Mouse (Mus musculus): ENCODE results near the gene G6pc. TPM values are rescaled to one million over a fixed set of nuclear protein-coding genes. Genes with fewer than 3 reads are reported as not detected.

G6pc gene
- polyA plus RNA-seq, 1 experiment from 2014 or later = not detected

Small RNAs within 50 kb of the gene (microRNA-seq; reads per million reads assigned to microRNA genes)
- gene Gm25593 = not detected
- gene Mir6929 = 1.0 reads per million

Other genes starting within 250 kb of the G6pc start
- 12.0 and 14.1 TPM in 2 replicates for gene Retreg3, start 247.7 kb upstream of the G6pc start, polyA plus RNA-seq (2015; fragmentation: Nextera tagmentation; extraction: Ambion mirVana)
- gene Tubg1, start 247.6 kb upstream of the G6pc start, polyA plus RNA-seq (2015; fragmentation: Nextera tagmentation; extraction: Ambion mirVana) = 77.2 and 83.0 TPM in 2 replicates
- 3.1 and 4.3 TPM in 2 replicates for gene Tubg2, start 211.7 kb upstream of the G6pc start, polyA plus RNA-seq (2015; fragmentation: Nextera tagmentation; extraction: Ambion mirVana)
- gene Cntnap1, start 197.0 kb upstream of the G6pc start, polyA plus RNA-seq (2015; fragmentation: Nextera tagmentation; extraction: Ambion mirVana) = 0.52 and 0.55 TPM in 2 replicates
- 7.6 and 8.5 TPM in 2 replicates for gene Plekhh3, start 196.2 kb upstream of the G6pc start, polyA plus RNA-seq (2015; fragmentation: Nextera tagmentation; extraction: Ambion mirVana)
- 0.19 and 0.33 TPM in 2 replicates for gene Ccr10, start 192.1 kb upstream of the G6pc start, polyA plus RNA-seq (2015; fragmentation: Nextera tagmentation; extraction: Ambion mirVana)
- gene Ezh1, start 141.1 kb upstream of the G6pc start, polyA plus RNA-seq (2015; fragmentation: Nextera tagmentation; extraction: Ambion mirVana) = 11.6 and 11.7 TPM in 2 replicates
- gene Ramp2, start 121.5 kb upstream of the G6pc start, polyA plus RNA-seq (2015; fragmentation: Nextera tagmentation; extraction: Ambion mirVana) = 210 and 234 TPM in 2 replicates
- 98.8 and 111 TPM in 2 replicates for gene Vps25, start 113.9 kb upstream of the G6pc start, polyA plus RNA-seq (2015; fragmentation: Nextera tagmentation; extraction: Ambion mirVana)
- 7.6 and 8.0 TPM in 2 replicates for gene Wnk4, start 107.0 kb upstream of the G6pc start, polyA plus RNA-seq (2015; fragmentation: Nextera tagmentation; extraction: Ambion mirVana)
- 0.48 and 0.65 TPM in 2 replicates for gene Cntd1, start 88.5 kb upstream of the G6pc start, polyA plus RNA-seq (2015; fragmentation: Nextera tagmentation; extraction: Ambion mirVana)
- 165 and 171 TPM in 2 replicates for gene Coa3, start 88.4 kb upstream of the G6pc start, polyA plus RNA-seq (2015; fragmentation: Nextera tagmentation; extraction: Ambion mirVana)
- 128 and 130 TPM in 2 replicates for gene Becn1, start 65.3 kb upstream of the G6pc start, polyA plus RNA-seq (2015; fragmentation: Nextera tagmentation; extraction: Ambion mirVana)
- gene Psme3, start 51.3 kb upstream of the G6pc start, polyA plus RNA-seq (2015; fragmentation: Nextera tagmentation; extraction: Ambion mirVana) = 99.0 and 105 TPM in 2 replicates
- gene Aoc2, start 42.5 kb upstream of the G6pc start, polyA plus RNA-seq (2015; fragmentation: Nextera tagmentation; extraction: Ambion mirVana) = 0.70 and 0.75 TPM in 2 replicates
- gene Aoc3, start 37.0 kb upstream of the G6pc start, polyA plus RNA-seq (2015; fragmentation: Nextera tagmentation; extraction: Ambion mirVana) = 0.28 and 0.32 TPM in 2 replicates
- gene Aarsd1, start 50.1 kb downstream of the G6pc start, polyA plus RNA-seq (2015; fragmentation: Nextera tagmentation; extraction: Ambion mirVana) = 35.4 and 45.9 TPM in 2 replicates
- gene Gm27029, start 57.2 kb downstream of the G6pc start, polyA plus RNA-seq (2015; fragmentation: Nextera tagmentation; extraction: Ambion mirVana) = 14.7 and 18.3 TPM in 2 replicates
- gene Rundc1, start 57.5 kb downstream of the G6pc start, polyA plus RNA-seq (2015; fragmentation: Nextera tagmentation; extraction: Ambion mirVana) = 13.1 and 14.3 TPM in 2 replicates
- 71.6 and 75.1 TPM in 2 replicates for gene Ptges3l, start 57.8 kb downstream of the G6pc start, polyA plus RNA-seq (2015; fragmentation: Nextera tagmentation; extraction: Ambion mirVana)
- gene Rpl27, start 74.7 kb downstream of the G6pc start, polyA plus RNA-seq (2015; fragmentation: Nextera tagmentation; extraction: Ambion mirVana) = 222 and 239 TPM in 2 replicates
- gene Ifi35, start 80.8 kb downstream of the G6pc start, polyA plus RNA-seq (2015; fragmentation: Nextera tagmentation; extraction: Ambion mirVana) = 11.6 and 13.7 TPM in 2 replicates
- gene Rnd2, start 97.4 kb downstream of the G6pc start, polyA plus RNA-seq (2015; fragmentation: Nextera tagmentation; extraction: Ambion mirVana) = 23.5 and 26.4 TPM in 2 replicates
- gene Vat1, start 98.7 kb downstream of the G6pc start, polyA plus RNA-seq (2015; fragmentation: Nextera tagmentation; extraction: Ambion mirVana) = 28.0 and 28.9 TPM in 2 replicates
- gene Brca1, start 184.4 kb downstream of the G6pc start, polyA plus RNA-seq (2015; fragmentation: Nextera tagmentation; extraction: Ambion mirVana) = 5.5 and 7.0 TPM in 2 replicates
- gene Nbr1, start 184.6 kb downstream of the G6pc start, polyA plus RNA-seq (2015; fragmentation: Nextera tagmentation; extraction: Ambion mirVana) = 54.9 and 55.3 TPM in 2 replicates
- gene Tmem106a, start 214.7 kb downstream of the G6pc start, polyA plus RNA-seq (2015; fragmentation: Nextera tagmentation; extraction: Ambion mirVana) = 4.0 and 4.4 TPM in 2 replicates
- gene Gm11634, start 231.7 kb downstream of the G6pc start, polyA plus RNA-seq (2015; fragmentation: Nextera tagmentation; extraction: Ambion mirVana) = not detected in 2 replicates

Measured in heart, embryonic 13.5 days (tissue).